15 mouse cellular contexts compared by ENCODE assay signal in the genomic region with DNA sequence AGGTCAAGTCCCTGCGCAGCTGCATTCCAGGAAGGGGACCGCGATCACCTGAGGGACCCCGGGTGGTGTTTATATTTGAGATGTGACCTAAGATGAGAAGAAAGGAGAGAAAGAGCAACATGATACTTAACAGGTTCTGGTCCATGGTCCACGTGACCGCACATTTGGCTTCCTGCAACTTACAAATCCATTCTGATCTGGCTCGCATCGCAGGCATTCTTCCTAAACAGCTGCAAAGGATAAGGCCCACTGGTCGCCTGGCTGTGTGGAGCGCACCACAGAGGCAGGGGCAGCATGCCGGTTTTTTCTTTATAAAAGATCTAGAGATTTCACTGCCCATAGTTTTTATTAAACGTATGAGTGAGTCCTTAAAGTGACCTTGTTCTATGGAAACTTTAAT.
A peak's percentile ranks its signal among the peaks of the same experiment; 100 is the strongest.
DNase-seq lines count a peak whose midpoint lies in the region; ATAC-seq and TF ChIP-seq lines count a peak whose summit lies in the region.
"Had no signal": no experiment of that assay in that cellular context is flagged by ENCODE, and none has a peak within 500 bp of the region (broad histone marks: within the 10 kb centered on the region; RNA-seq: fewer than 3 reads in every experiment).

No protein-coding gene starts in this region.

- DNase-seq in heart, postnatal 14 days: no peak
- DNase-seq in kidney, adult 9 months: no peak
- no peak for DNase-seq in T-cell, adult 2 months (ENCODE audit: low spot score)
- DNase-seq: cerebellum, postnatal 14 days; right cerebral cortex, postnatal 14 days; thymus, postnatal 4 days had no signal

- WGBS in heart, embryonic 13.5 days: 26% methylated on average over 12 of the region's 12 CpGs
- WGBS in kidney, embryonic 15.5 days: 31% methylated on average over 12 of the region's 12 CpGs
- WGBS in embryonic facial prominence, embryonic 13.5 days: 33% methylated on average over 12 of the region's 12 CpGs

- H3K9ac ChIP-seq in heart, embryonic 13.5 days: peak overlapping the region; percentile 29; the same call in 1 of the 2 replicates
- H3K9ac ChIP-seq in kidney, embryonic 15.5 days: no peak overlapping the region
- no peak overlapping the region for H3K9ac ChIP-seq in ES-Bruce4 (ENCODE audit: low read depth, poor library complexity, severe bottlenecking)
- no peak overlapping the region for H3K9ac ChIP-seq in embryonic facial prominence, embryonic 13.5 days
- H3K9ac ChIP-seq: liver, embryonic 15.5 days; midbrain, embryonic 12.5 days had no signal

- TF ChIP-seq POLR2A in ES-Bruce4 (IDR thresholded peaks at IDR 0.05; ENCODE audit: insufficient read depth, low read length): no peak

- no peaks in the 10 kb centered on the region for H3K27me3 ChIP-seq in heart, embryonic 13.5 days (replicated peaks)
- H3K27me3 ChIP-seq in kidney, embryonic 15.5 days: no peaks in the 10 kb centered on the region
- H3K27me3 ChIP-seq in ES-Bruce4 (ENCODE audit: control insufficient read depth, insufficient read depth, low read length, poor library complexity, severe bottlenecking): no peaks in the 10 kb centered on the region
- no peaks in the 10 kb centered on the region for H3K27me3 ChIP-seq in embryonic facial prominence, embryonic 13.5 days
- H3K27me3 ChIP-seq: liver, embryonic 15.5 days; midbrain, embryonic 12.5 days had no signal

- H3K4me2 ChIP-seq in heart, embryonic 13.5 days: peak overlapping the region; percentile 62
- peak overlapping the region; percentile 34 for H3K4me2 ChIP-seq in kidney, embryonic 15.5 days
- peak overlapping the region; percentile 21; the same call in 1 of the 2 replicates for H3K4me2 ChIP-seq in embryonic facial prominence, embryonic 13.5 days
- H3K4me2 ChIP-seq: liver, embryonic 15.5 days; midbrain, embryonic 12.5 days had no signal

- intact Hi-C loops in heart, postnatal 14 days (cut with DNase I): no loop called here

- no peak for ATAC-seq in heart, embryonic 13.5 days (ENCODE audit: extremely low read depth, insufficient number of reproducible peaks, low FRiP score, low TSS enrichment)
- ATAC-seq in kidney, embryonic 15.5 days (replicated peaks; ENCODE audit: low FRiP score): peak; percentile 57
- ATAC-seq in embryonic facial prominence, embryonic 13.5 days (ENCODE audit: insufficient number of reproducible peaks, insufficient read depth, low FRiP score, low TSS enrichment, low read depth): no peak
- ATAC-seq: forebrain, embryonic 14.5 days; intestine, embryonic 16.5 days had no signal

- 0 out of 2 replicates have a peak overlapping the region, but pooled peaks have one; percentile 42 for H3K27ac ChIP-seq in heart, embryonic 13.5 days (replicated peaks)
- H3K27ac ChIP-seq in kidney, embryonic 15.5 days: no peak overlapping the region
- H3K27ac ChIP-seq in ES-Bruce4 (ENCODE audit: insufficient read depth, low read length): no peak overlapping the region
- no peak overlapping the region for H3K27ac ChIP-seq in embryonic facial prominence, embryonic 13.5 days
- H3K27ac ChIP-seq: layer of hippocampus, adult 2 months; liver, embryonic 15.5 days; midbrain, embryonic 12.5 days had no signal

- no peaks in the 10 kb centered on the region for H3K9me3 ChIP-seq in heart, embryonic 13.5 days
- no peaks in the 10 kb centered on the region for H3K9me3 ChIP-seq in kidney, embryonic 15.5 days (replicated peaks)
- H3K9me3 ChIP-seq in ES-Bruce4 (replicated peaks; ENCODE audit: control insufficient read depth, insufficient read depth, low read length, poor library complexity, severe bottlenecking): no peaks in the 10 kb centered on the region
- H3K9me3 ChIP-seq in embryonic facial prominence, embryonic 13.5 days: no peaks in the 10 kb centered on the region
- H3K9me3 ChIP-seq: liver, embryonic 15.5 days; midbrain, embryonic 12.5 days had no signal

- peaks cover 19% of the 10 kb centered on the region for H3K4me1 ChIP-seq in heart, embryonic 13.5 days
- H3K4me1 ChIP-seq in kidney, embryonic 15.5 days: peaks cover 34% of the 10 kb centered on the region
- peaks cover 2% of the 10 kb centered on the region for H3K4me1 ChIP-seq in ES-Bruce4 (ENCODE audit: control insufficient read depth, insufficient read depth, low read length)
- peaks cover 10% of the 10 kb centered on the region; the same call in 1 of the 2 replicates for H3K4me1 ChIP-seq in embryonic facial prominence, embryonic 13.5 days
- H3K4me1 ChIP-seq: liver, embryonic 15.5 days; midbrain, embryonic 12.5 days had no signal

- H3K36me3 ChIP-seq in heart, embryonic 13.5 days: no peaks in the 10 kb centered on the region
- no peaks in the 10 kb centered on the region for H3K36me3 ChIP-seq in kidney, embryonic 15.5 days
- H3K36me3 ChIP-seq in ES-Bruce4 (ENCODE audit: control insufficient read depth, insufficient read depth, low read length, poor library complexity, severe bottlenecking): no peaks in the 10 kb centered on the region
- no peaks in the 10 kb centered on the region for H3K36me3 ChIP-seq in embryonic facial prominence, embryonic 13.5 days
- H3K36me3 ChIP-seq: liver, embryonic 15.5 days; midbrain, embryonic 12.5 days had no signal

- no peak for TF ChIP-seq CTCF in ES-Bruce4 (IDR thresholded peaks at IDR 0.05; ENCODE audit: low read depth, low read length)

- peak overlapping the region; percentile 37 for H3K4me3 ChIP-seq in heart, embryonic 13.5 days
- H3K4me3 ChIP-seq in kidney, embryonic 15.5 days (replicated peaks): no peak overlapping the region
- no peak overlapping the region for H3K4me3 ChIP-seq in ES-Bruce4 (ENCODE audit: low read depth, low read length)
- H3K4me3 ChIP-seq in embryonic facial prominence, embryonic 13.5 days: no peak overlapping the region
- H3K4me3 ChIP-seq: layer of hippocampus, adult 2 months; liver, embryonic 15.5 days; midbrain, embryonic 12.5 days had no signal

- 0 out of 2 replicates have a peak, but pooled peaks have one; percentile 12 for TF ChIP-seq EP300 in ES-Bruce4 (IDR thresholded peaks at IDR 0.05; ENCODE audit: insufficient read depth, low read depth, low read length)
